Mouse (Mus musculus) heart, embryonic 12.5 days (tissue): ENCODE measurements around the gene Atp5g1. TPM values are rescaled to one million over a fixed set of nuclear protein-coding genes. Genes with fewer than 3 reads are reported as not detected.

ENCODE experiments used
- ATAC-seq: fragments of 200-750 bp; cut with Nextera tagmentation; 2 replicates; pipeline ENCODE4 v1.8.0; 2017; ENCODE audit warnings: moderate TSS enrichment, moderate library complexity; ENCODE audit not compliant: insufficient number of reproducible peaks, low FRiP score
- H3K27ac ChIP-seq: fragments of 300-500 bp; sonication (generic); 2 replicates; pipeline ENCODE4 v1.5.1; 2016; ENCODE audit warnings: mild to moderate bottlenecking, moderate library complexity; ENCODE audit not compliant: poor library complexity, severe bottlenecking
- H3K27me3 ChIP-seq: fragments of 300-500 bp; sonication (generic); replicated peaks from 2 replicates; pipeline ENCODE4 v1.6.1; 2016; ENCODE audit warnings: mild to moderate bottlenecking, moderate library complexity
- H3K36me3 ChIP-seq: fragments of 300-500 bp; sonication (generic); 2 replicates; pipeline ENCODE4 v1.6.1; 2016; ENCODE audit warnings: mild to moderate bottlenecking, moderate library complexity
- H3K4me1 ChIP-seq: fragments of 300-500 bp; sonication (generic); replicated peaks from 2 replicates; pipeline ENCODE4 v1.6.1; 2016; ENCODE audit warnings: mild to moderate bottlenecking
- H3K4me2 ChIP-seq: fragments of 300-500 bp; sonication (generic); 2 replicates; pipeline ENCODE4 v1.6.1; 2016; ENCODE audit warnings: mild to moderate bottlenecking, moderate library complexity
- H3K4me3 ChIP-seq: fragments of 300-500 bp; sonication (generic); 2 replicates; pipeline ENCODE4 v1.5.1; 2016; ENCODE audit warnings: mild to moderate bottlenecking
- H3K9ac ChIP-seq: fragments of 300-500 bp; sonication (generic); 2 replicates; pipeline ENCODE4 v1.6.1; 2016; ENCODE audit warnings: mild to moderate bottlenecking, moderate library complexity
- H3K9me3 ChIP-seq: fragments of 300-500 bp; sonication (generic); replicated peaks from 2 replicates; pipeline ENCODE4 v1.6.1; 2016; ENCODE audit warnings: mild to moderate bottlenecking, moderate library complexity
- WGBS: fragments of 180-500 bp; shearing (Covaris S2); methylation state at CpG from one replicate; pipeline ENCODE4 v1.1.7; 2016; 5-methylcytosine and 5-hydroxymethylcytosine counted together
- polyA plus RNA-seq: library from polyadenylated mRNA; unstranded; fragments of >200 nt; fragmentation: Nextera tagmentation; extraction: Ambion mirVana; gene quantifications from 2 replicates; pipeline ENCODE4 v1.2.1, GENCODE M21; 2016

Gene Atp5g1
- polyA plus RNA-seq, 1 experiment from 2014 or later, result 1,405 TPM

GRCm38 (mm10) chr11:96020622-96021021 lies 54.8 kb downstream of the Atp5g1 start:
- no peak overlapping the region for H3K9ac ChIP-seq
- no peak overlapping the region for H3K4me2 ChIP-seq
- H3K9me3 ChIP-seq, result no peaks in the 10 kb centered on the region
- H3K27ac ChIP-seq, result no peak overlapping the region
- 40% methylated on average over 4 of the region's 4 CpGs for WGBS
- peaks cover 28% of the 10 kb centered on the region for H3K4me1 ChIP-seq
- H3K27me3 ChIP-seq, result no peaks in the 10 kb centered on the region
- no peaks in the 10 kb centered on the region for H3K36me3 ChIP-seq
- no peak overlapping the region for H3K4me3 ChIP-seq
- no peak for ATAC-seq

Other genes starting within 250 kb of the Atp5g1 start
- gene Gngt2, start 238.5 kb downstream of the Atp5g1 start, polyA plus RNA-seq, result 39.1 and 39.2 TPM in 2 replicates
- 22.3 and 26.0 TPM in 2 replicates for gene Abi3, start 233.2 kb downstream of the Atp5g1 start, polyA plus RNA-seq
- 0.13 TPM in 1 of 2 replicates, not detected in the other for gene B4galnt2, start 160.8 kb downstream of the Atp5g1 start, polyA plus RNA-seq
- 63.2 and 66.9 TPM in 2 replicates for gene Igf2bp1, start 69.7 kb downstream of the Atp5g1 start, polyA plus RNA-seq
- not detected in 2 replicates for gene Gip, start 51.1 kb downstream of the Atp5g1 start, polyA plus RNA-seq
- gene Snf8, start 40.8 kb downstream of the Atp5g1 start, polyA plus RNA-seq, result 76.0 and 78.9 TPM in 2 replicates
- 42.5 and 43.5 TPM in 2 replicates for gene Ube2z, start 10.3 kb downstream of the Atp5g1 start, polyA plus RNA-seq
- gene Calcoco2, start 36.3 kb upstream of the Atp5g1 start, polyA plus RNA-seq, result not detected in 2 replicates
- not detected in 2 replicates for gene Ttll6, start 58.1 kb upstream of the Atp5g1 start, polyA plus RNA-seq
- gene Hoxb13, start 118.6 kb upstream of the Atp5g1 start, polyA plus RNA-seq, result not detected in 2 replicates
- gene Hoxb9, start 195.8 kb upstream of the Atp5g1 start, polyA plus RNA-seq, result 0.06 TPM in 1 of 2 replicates, not detected in the other
- gene Hoxb8, start 206.2 kb upstream of the Atp5g1 start, polyA plus RNA-seq, result 0.06 TPM in 1 of 2 replicates, not detected in the other
- gene Hoxb7, start 211.0 kb upstream of the Atp5g1 start, polyA plus RNA-seq, result 0.14 and 0.22 TPM in 2 replicates
- 0.62 TPM in 1 of 2 replicates, not detected in the other for gene Hoxb6, start 216.8 kb upstream of the Atp5g1 start, polyA plus RNA-seq
- gene Hoxb5, start 227.7 kb upstream of the Atp5g1 start, polyA plus RNA-seq, result 0.14 and 1.9 TPM in 2 replicates
- 0.19 and 0.32 TPM in 2 replicates for gene Hoxb4, start 242.6 kb upstream of the Atp5g1 start, polyA plus RNA-seq
- 0.45 and 0.86 TPM in 2 replicates for gene Hoxb3, start 247.7 kb upstream of the Atp5g1 start, polyA plus RNA-seq